Mouse (Mus musculus): ENCODE data around the gene Rhpn2. TPM values are rescaled to one million over a fixed set of nuclear protein-coding genes. Genes with fewer than 3 reads are reported as not detected.

The Rhpn2 gene
- polyA plus RNA-seq, 1 experiment, result 7.5 TPM

DNA sequence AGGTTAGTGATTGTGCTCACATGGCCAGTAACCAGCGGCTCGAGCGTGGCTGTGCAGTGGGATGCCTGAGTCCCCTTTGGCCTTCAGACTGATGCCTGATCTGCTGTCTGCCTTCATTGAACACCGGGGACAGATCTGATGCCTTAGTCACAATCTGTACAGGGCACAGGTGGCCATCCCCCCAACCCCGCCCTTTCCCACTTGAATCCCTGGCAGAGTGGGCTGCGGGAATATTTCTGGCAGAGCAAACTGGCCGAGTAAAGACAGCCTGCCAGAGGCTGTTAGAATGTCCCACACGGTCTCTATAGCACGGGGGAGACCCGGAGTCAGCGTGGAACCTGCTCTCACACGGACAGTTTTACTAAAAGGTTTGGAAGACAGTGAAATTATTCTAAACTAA lies 23.7 kb downstream of the Rhpn2 start:
- 87% methylated on average over 12 of the region's 12 CpGs for WGBS
- no peak for TF ChIP-seq CTCF (conservative IDR thresholded peaks at IDR 0.05; ENCODE audit: insufficient read depth, insufficient read length, low read depth, low read length)
- TF ChIP-seq POLR2A (IDR thresholded peaks at IDR 0.05; ENCODE audit: low read depth, low read length), result no peak

DNA sequence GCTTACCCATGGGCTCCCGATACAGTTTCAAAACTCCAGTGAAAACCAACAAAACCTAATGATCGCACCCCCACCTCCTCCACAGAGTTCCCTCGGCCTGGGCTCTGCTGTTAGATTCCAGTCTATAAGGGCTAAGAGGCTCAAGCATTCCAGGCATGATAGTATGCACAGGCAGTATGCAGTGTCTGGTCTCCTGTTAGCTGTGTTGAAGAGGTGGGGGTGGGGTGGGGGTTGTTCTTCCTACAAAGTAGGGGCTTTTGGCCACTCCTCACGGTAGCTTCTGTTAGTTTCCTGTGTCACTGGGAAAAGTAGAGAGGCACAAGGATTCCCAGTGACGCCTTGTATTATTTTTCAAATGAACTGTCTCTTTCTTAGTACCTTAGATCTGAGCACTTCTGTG lies 28.3 kb downstream of the Rhpn2 start:
- Histone ChIP-seq H3K36me3 (ENCODE audit: control insufficient read depth, insufficient read depth, low read length) (no peaks in the 10 kb centered on the region), H3K27me3 (replicated peaks; ENCODE audit: control insufficient read depth, insufficient read depth, low read length) (no peaks in the 10 kb centered on the region), H3K4me3 (ENCODE audit: insufficient read depth, low read depth, low read length) (no peak overlapping the region), H3K27ac (ENCODE audit: insufficient read depth, low read depth, low read length) (peak overlapping the region; percentile 8), H3K4me1 (ENCODE audit: control insufficient read depth, insufficient read depth, low read length) (peaks cover 14% of the 10 kb centered on the region)
- TF ChIP-seq CTCF (conservative IDR thresholded peaks at IDR 0.05; ENCODE audit: insufficient read depth, insufficient read length, low read depth, low read length), result no peak
- no peak for TF ChIP-seq POLR2A (IDR thresholded peaks at IDR 0.05; ENCODE audit: low read depth, low read length)
- no peak for DNase-seq
- WGBS, result 66% methylated on average over 5 of the region's 5 CpGs

More for the DNA sequence above, 23.7 kb downstream of the Rhpn2 start:
- DNase-seq, result no peak
- Histone ChIP-seq H3K27ac (ENCODE audit: insufficient read depth, low read depth, low read length) (no peak overlapping the region), H3K36me3 (ENCODE audit: control insufficient read depth, insufficient read depth, low read length) (no peaks in the 10 kb centered on the region), H3K4me1 (ENCODE audit: control insufficient read depth, insufficient read depth, low read length) (peaks cover 17% of the 10 kb centered on the region; the same call in 1 of the 2 replicates), H3K4me3 (ENCODE audit: insufficient read depth, low read depth, low read length) (no peak overlapping the region), H3K27me3 (replicated peaks; ENCODE audit: control insufficient read depth, insufficient read depth, low read length) (no peaks in the 10 kb centered on the region)

DNA sequence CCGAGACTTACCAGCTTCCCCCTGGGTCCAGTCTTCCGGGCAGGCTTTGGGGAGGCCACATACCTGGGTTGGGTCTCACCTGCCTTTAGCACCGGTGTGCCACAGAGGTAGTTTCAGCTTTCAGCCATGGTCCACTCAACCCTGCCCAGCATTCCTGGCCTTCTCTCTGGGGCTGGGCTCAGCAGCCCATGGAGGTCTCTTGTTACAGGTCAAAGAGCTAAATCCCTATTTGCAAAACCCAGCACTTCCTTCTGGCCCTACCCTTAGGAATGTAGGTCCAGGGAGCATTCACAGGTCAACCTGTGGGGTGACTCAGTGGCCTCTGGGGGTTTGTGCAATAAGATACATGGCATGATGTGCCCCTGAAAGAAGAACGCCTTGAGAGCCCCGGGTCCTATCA lies 28.9 kb downstream of the Rhpn2 start:
- 44% methylated on average over 5 of the region's 5 CpGs for WGBS

DNA sequence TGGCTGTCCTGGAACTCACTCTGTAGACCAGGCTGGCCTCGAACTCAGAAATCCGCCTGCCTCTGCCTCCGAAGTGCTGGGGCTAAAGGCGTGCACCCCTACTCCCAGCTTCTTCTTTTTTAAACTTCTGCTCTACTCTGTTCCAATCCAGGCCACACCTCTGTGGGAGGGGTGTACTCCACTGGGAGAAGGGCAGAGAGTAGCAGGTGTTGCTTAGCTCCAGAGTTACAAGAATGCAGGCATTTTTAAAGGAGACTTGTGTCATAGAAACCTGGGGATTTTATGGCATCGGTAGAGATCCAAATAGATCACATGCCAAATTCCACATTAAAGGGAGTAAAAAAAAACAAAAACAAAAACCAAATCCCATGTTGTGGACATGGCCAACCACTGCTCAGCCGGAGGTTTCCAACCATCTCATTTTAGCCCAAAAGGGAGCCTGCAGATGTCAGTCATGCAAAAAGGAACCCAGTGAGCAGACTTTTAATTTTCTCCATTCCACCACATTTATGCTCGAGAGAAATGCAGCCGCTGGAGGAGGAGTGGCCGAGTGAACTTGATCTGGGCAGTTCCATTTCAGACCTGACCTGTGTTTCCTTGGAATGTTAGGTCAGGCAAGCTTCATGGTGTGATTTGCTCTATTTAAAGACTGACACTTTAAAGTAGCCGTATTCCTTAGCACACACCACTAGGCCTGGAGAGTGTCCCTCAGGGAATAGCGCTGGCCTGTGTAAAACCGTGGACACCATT lies 31.4 kb downstream of the Rhpn2 start:
- 30% methylated on average over 12 of the region's 12 CpGs for WGBS
- TF ChIP-seq CTCF (conservative IDR thresholded peaks at IDR 0.05; ENCODE audit: insufficient read depth, insufficient read length, low read depth, low read length) (no peak), POLR2A (IDR thresholded peaks at IDR 0.05; ENCODE audit: low read depth, low read length) (no peak)
- Histone ChIP-seq H3K36me3 (ENCODE audit: control insufficient read depth, insufficient read depth, low read length) (no peaks in the 10 kb centered on the region), H3K27me3 (replicated peaks; ENCODE audit: control insufficient read depth, insufficient read depth, low read length) (no peaks in the 10 kb centered on the region), H3K4me3 (ENCODE audit: insufficient read depth, low read depth, low read length) (no peak overlapping the region), H3K4me1 (ENCODE audit: control insufficient read depth, insufficient read depth, low read length) (peaks cover 14% of the 10 kb centered on the region), H3K27ac (ENCODE audit: insufficient read depth, low read depth, low read length) (peak overlapping the region; percentile 80)
- DNase-seq, result peak; percentile 67

More for the DNA sequence above, 28.9 kb downstream of the Rhpn2 start:
- no peak overlapping the region for H3K4me3 ChIP-seq (ENCODE audit: insufficient read depth, low read depth, low read length)
- TF ChIP-seq POLR2A (IDR thresholded peaks at IDR 0.05; ENCODE audit: low read depth, low read length) (no peak), CTCF (conservative IDR thresholded peaks at IDR 0.05; ENCODE audit: insufficient read depth, insufficient read length, low read depth, low read length) (no peak)
- peak; percentile 40 for DNase-seq
- H3K27ac ChIP-seq (ENCODE audit: insufficient read depth, low read depth, low read length), result peak overlapping the region; percentile 21
- H3K27me3 ChIP-seq (replicated peaks; ENCODE audit: control insufficient read depth, insufficient read depth, low read length), result no peaks in the 10 kb centered on the region
- H3K4me1 ChIP-seq (ENCODE audit: control insufficient read depth, insufficient read depth, low read length), result peaks cover 14% of the 10 kb centered on the region
- H3K36me3 ChIP-seq (ENCODE audit: control insufficient read depth, insufficient read depth, low read length), result no peaks in the 10 kb centered on the region

DNA sequence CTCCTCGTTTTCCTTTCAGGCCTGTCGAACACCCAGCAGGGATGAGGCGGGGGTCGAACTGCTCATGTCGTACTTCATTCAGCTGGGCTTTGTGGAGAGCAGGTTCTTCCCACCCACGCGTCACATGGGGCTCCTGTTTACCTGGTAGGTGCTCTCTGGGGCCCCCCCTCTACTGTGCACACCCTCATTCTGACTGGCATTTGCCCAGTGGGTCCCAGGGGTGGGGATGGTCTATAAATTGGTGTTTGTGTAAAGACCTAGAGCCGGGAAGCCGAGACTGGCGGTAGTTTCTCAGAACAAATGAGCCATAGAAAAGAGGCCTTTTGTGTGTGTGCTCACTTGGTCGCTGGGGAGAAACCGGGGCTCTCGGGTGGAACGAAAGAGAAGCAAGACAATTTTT lies 37.1 kb downstream of the Rhpn2 start:
- Histone ChIP-seq H3K27ac (ENCODE audit: insufficient read depth, low read depth, low read length) (no peak overlapping the region), H3K27me3 (replicated peaks; ENCODE audit: control insufficient read depth, insufficient read depth, low read length) (no peaks in the 10 kb centered on the region), H3K4me3 (ENCODE audit: insufficient read depth, low read depth, low read length) (no peak overlapping the region), H3K36me3 (ENCODE audit: control insufficient read depth, insufficient read depth, low read length) (no peaks in the 10 kb centered on the region), H3K4me1 (ENCODE audit: control insufficient read depth, insufficient read depth, low read length) (peaks cover 12% of the 10 kb centered on the region)
- no peak for DNase-seq
- 66% methylated on average over 14 of the region's 14 CpGs for whole genome bisulfite sequencing
- TF ChIP-seq CTCF (conservative IDR thresholded peaks at IDR 0.05; ENCODE audit: insufficient read depth, insufficient read length, low read depth, low read length), result no peak

DNA sequence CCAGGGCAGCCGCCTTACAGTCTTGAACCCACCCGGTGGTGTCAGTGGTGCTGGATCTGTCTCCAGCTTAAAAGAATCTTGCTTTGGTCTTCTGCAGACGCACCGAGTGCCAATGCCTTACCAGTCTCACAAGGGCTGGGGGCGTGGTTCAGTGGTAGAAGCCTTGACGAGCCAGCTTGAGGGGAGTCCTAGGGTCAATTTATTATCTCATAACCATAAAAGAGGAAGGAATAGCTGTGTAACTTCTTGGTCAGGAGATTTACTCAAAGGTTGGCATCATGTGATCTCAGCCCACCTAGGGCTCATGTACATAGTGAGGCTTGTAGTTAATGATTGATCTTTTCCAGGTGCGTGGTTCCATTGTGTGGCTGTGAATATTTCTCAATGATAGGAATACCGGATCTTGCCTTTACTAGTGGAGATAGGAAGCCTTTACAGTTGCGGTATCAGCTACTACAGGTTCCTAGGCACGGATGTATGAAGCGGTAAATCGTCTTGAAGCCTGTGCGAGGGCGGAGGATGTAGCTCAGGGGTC lies 38.6 kb downstream of the Rhpn2 start:
- WGBS, result 56% methylated on average over 14 of the region's 14 CpGs
- Histone ChIP-seq H3K27ac (ENCODE audit: insufficient read depth, low read depth, low read length) (peak overlapping the region; percentile 61), H3K27me3 (replicated peaks; ENCODE audit: control insufficient read depth, insufficient read depth, low read length) (no peaks in the 10 kb centered on the region), H3K4me1 (ENCODE audit: control insufficient read depth, insufficient read depth, low read length) (peaks cover 13% of the 10 kb centered on the region; the same call in 1 of the 2 replicates), H3K4me3 (ENCODE audit: insufficient read depth, low read depth, low read length) (no peak overlapping the region), H3K36me3 (ENCODE audit: control insufficient read depth, insufficient read depth, low read length) (no peaks in the 10 kb centered on the region)
- TF ChIP-seq CTCF (conservative IDR thresholded peaks at IDR 0.05; ENCODE audit: insufficient read depth, insufficient read length, low read depth, low read length), result no peak
- no peak for TF ChIP-seq POLR2A (IDR thresholded peaks at IDR 0.05; ENCODE audit: low read depth, low read length)
- peak; percentile 40 for DNase-seq

DNA sequence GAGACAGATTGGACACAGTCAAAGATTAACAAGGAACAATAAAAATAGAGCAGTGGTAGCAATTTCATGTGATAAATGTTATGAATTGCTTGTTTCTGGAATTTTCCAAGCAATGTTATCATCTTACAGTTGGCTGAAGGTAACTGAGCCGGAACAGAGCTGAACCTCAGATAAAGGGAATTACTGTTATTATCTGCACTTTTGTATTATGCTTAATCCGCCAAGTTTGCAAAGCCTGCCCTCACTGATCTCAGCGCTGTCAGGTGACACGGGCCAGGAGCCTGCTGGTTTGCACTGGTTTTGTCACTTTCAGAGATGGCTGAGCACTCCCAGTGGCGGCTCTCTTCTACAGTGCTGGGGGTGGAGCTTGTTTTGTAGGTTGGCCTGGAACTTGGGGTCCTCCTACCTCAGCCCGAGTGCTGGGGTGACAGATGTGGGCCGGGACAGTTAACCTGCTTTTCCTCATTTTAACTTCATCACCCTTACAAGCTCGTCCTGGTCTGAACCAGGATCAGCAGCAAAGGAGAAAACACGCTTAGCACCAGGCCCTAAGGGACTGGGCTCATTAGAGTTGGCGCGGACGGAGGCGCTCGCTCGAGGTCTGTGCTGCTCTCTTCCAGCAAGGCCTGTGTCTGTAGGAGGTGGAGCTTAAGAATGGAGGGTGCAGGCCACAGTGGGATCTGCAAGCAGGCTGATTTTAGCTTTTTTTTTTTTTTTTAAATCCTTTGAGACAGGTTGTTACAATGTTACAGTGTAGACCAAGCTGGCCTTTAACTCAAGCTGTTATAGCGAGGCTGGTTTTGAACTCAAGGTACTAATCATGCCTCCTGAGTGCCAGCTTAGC lies 39.4 kb downstream of the Rhpn2 start:
- peak overlapping the region; percentile 73 for H3K27ac ChIP-seq (ENCODE audit: insufficient read depth, low read depth, low read length)
- 45% methylated on average over 16 of the region's 16 CpGs for WGBS
- DNase-seq, result peak; percentile 81
- no peak overlapping the region for H3K4me3 ChIP-seq (ENCODE audit: insufficient read depth, low read depth, low read length)
- TF ChIP-seq POLR2A (IDR thresholded peaks at IDR 0.05; ENCODE audit: low read depth, low read length) (no peak), CTCF (conservative IDR thresholded peaks at IDR 0.05; ENCODE audit: insufficient read depth, insufficient read length, low read depth, low read length) (no peak)
- no peaks in the 10 kb centered on the region for H3K36me3 ChIP-seq (ENCODE audit: control insufficient read depth, insufficient read depth, low read length)
- peaks cover 13% of the 10 kb centered on the region; the same call in 1 of the 2 replicates for H3K4me1 ChIP-seq (ENCODE audit: control insufficient read depth, insufficient read depth, low read length)
- H3K27me3 ChIP-seq (replicated peaks; ENCODE audit: control insufficient read depth, insufficient read depth, low read length), result no peaks in the 10 kb centered on the region

Data from kidney, adult 2 months (tissue).